17 mouse cellular contexts compared by ENCODE assay signal in genomic region chrX:114816267-114816666, GRCm38 (mm10).
DNase-seq lines count a peak whose midpoint lies in the region; ATAC-seq and TF ChIP-seq lines count a peak whose summit lies in the region.
"Had no signal": no experiment of that assay in that cellular context is flagged by ENCODE, and none has a peak within 500 bp of the region (broad histone marks: within the 10 kb centered on the region; RNA-seq: fewer than 3 reads in every experiment).

No protein-coding gene starts in this region.

- H3K9me3 ChIP-seq in heart, embryonic 10.5 days = no peaks in the 10 kb centered on the region
- no peaks in the 10 kb centered on the region for H3K9me3 ChIP-seq in kidney, postnatal 0 days (replicated peaks; ENCODE audit: low read length)
- no peaks in the 10 kb centered on the region for H3K9me3 ChIP-seq in limb, embryonic 11.5 days (ENCODE audit: control insufficient read depth, low read length)
- H3K9me3 ChIP-seq: embryonic facial prominence, embryonic 12.5 days; forebrain, embryonic 12.5 days; limb, embryonic 15.5 days had no signal

- no peaks in the 10 kb centered on the region for H3K27me3 ChIP-seq in heart, embryonic 10.5 days (ENCODE audit: insufficient read depth, poor library complexity, severe bottlenecking)
- no peaks in the 10 kb centered on the region for H3K27me3 ChIP-seq in kidney, postnatal 0 days (ENCODE audit: insufficient read depth, low read length)
- no peaks in the 10 kb centered on the region for H3K27me3 ChIP-seq in limb, embryonic 11.5 days (ENCODE audit: control insufficient read depth, insufficient read depth, low read length)
- H3K27me3 ChIP-seq: embryonic facial prominence, embryonic 12.5 days; forebrain, embryonic 12.5 days; limb, embryonic 15.5 days had no signal

- DNase-seq in heart, adult 11 months = peak; percentile 93
- DNase-seq in heart, embryonic 10.5 days (ENCODE audit: low spot score) = no peak
- peak; percentile 31 for DNase-seq in kidney, postnatal 0 days (ENCODE audit: low spot score)
- no peak for DNase-seq in kidney, postnatal 14 days
- DNase-seq in embryo, embryonic 10 days (ENCODE audit: low spot score) = peak; percentile 65
- peak; percentile 61 for DNase-seq in limb, embryonic 11.5 days (ENCODE audit: low spot score)
- no peak for DNase-seq in frontal cortex, postnatal 36 days (ENCODE audit: low spot score in 2 of 2)
- DNase-seq in layer of hippocampus, adult 9-10 months (ENCODE audit: low spot score) = no peak
- DNase-seq: adrenal gland, postnatal 25 days; gastrocnemius, postnatal 10 days; layer of hippocampus, postnatal 36 days; lung, adult 2 months had no signal

- no peaks in the 10 kb centered on the region for H3K4me1 ChIP-seq in heart, embryonic 10.5 days
- H3K4me1 ChIP-seq in kidney, postnatal 0 days (replicated peaks; ENCODE audit: insufficient read depth, low read length) = no peaks in the 10 kb centered on the region
- no peaks in the 10 kb centered on the region for H3K4me1 ChIP-seq in limb, embryonic 11.5 days (ENCODE audit: control insufficient read depth, insufficient read depth, low read length)
- H3K4me1 ChIP-seq: embryonic facial prominence, embryonic 12.5 days; forebrain, embryonic 12.5 days; limb, embryonic 15.5 days had no signal

- H3K4me3 ChIP-seq in heart, embryonic 10.5 days = no peak overlapping the region
- no peak overlapping the region for H3K4me3 ChIP-seq in kidney, postnatal 0 days (replicated peaks; ENCODE audit: low read depth, low read length)
- no peak overlapping the region for H3K4me3 ChIP-seq in limb, embryonic 11.5 days (ENCODE audit: low read depth, low read length)
- H3K4me3 ChIP-seq: embryonic facial prominence, embryonic 12.5 days; forebrain, embryonic 12.5 days; limb, embryonic 15.5 days; myocyte had no signal

- no peak for TF ChIP-seq CTCF in kidney, postnatal 0 days (IDR thresholded peaks at IDR 0.05; ENCODE audit: low read depth)

- no peaks in the 10 kb centered on the region for H3K36me3 ChIP-seq in heart, embryonic 10.5 days
- H3K36me3 ChIP-seq in kidney, postnatal 0 days (ENCODE audit: insufficient read depth, low read length) = no peaks in the 10 kb centered on the region
- H3K36me3 ChIP-seq in limb, embryonic 11.5 days (ENCODE audit: control insufficient read depth, insufficient read depth, low read length) = no peaks in the 10 kb centered on the region
- H3K36me3 ChIP-seq: embryonic facial prominence, embryonic 12.5 days; forebrain, embryonic 12.5 days; limb, embryonic 15.5 days had no signal

- no peak overlapping the region for H3K27ac ChIP-seq in heart, embryonic 10.5 days
- H3K27ac ChIP-seq in kidney, postnatal 0 days = no peak overlapping the region
- peak overlapping the region; percentile 21; the same call in 1 of the 2 replicates for H3K27ac ChIP-seq in limb, embryonic 11.5 days (replicated peaks; ENCODE audit: low read depth, low read length)
- H3K27ac ChIP-seq: embryonic facial prominence, embryonic 12.5 days; forebrain, embryonic 12.5 days; limb, embryonic 15.5 days had no signal

- 35% methylated on average over 4 of the region's 4 CpGs for WGBS in heart, embryonic 10.5 days
- WGBS in kidney, postnatal 0 days = 43% methylated on average over 4 of the region's 4 CpGs
- 26% methylated on average over 4 of the region's 4 CpGs for WGBS in limb, embryonic 11.5 days

- H3K9ac ChIP-seq in kidney, postnatal 0 days (ENCODE audit: low read depth, low read length) = no peak overlapping the region
- H3K9ac ChIP-seq in limb, embryonic 11.5 days (ENCODE audit: low read length) = no peak overlapping the region
- H3K9ac ChIP-seq: embryonic facial prominence, embryonic 12.5 days; forebrain, embryonic 12.5 days; limb, embryonic 15.5 days had no signal

- no peak for ATAC-seq in kidney, postnatal 0 days (replicated peaks; ENCODE audit: low FRiP score, low read depth)
- ATAC-seq in limb, embryonic 11.5 days (ENCODE audit: insufficient number of reproducible peaks, low FRiP score, low TSS enrichment, low read depth) = peak; percentile 68; the same call in 1 of the 2 replicates
- ATAC-seq: intestine, postnatal 0 days had no signal

- no peak overlapping the region for H3K4me2 ChIP-seq in kidney, postnatal 0 days (ENCODE audit: low read length)
- H3K4me2 ChIP-seq in limb, embryonic 11.5 days (ENCODE audit: low read depth, severe bottlenecking) = no peak overlapping the region
- H3K4me2 ChIP-seq: embryonic facial prominence, embryonic 12.5 days; forebrain, embryonic 12.5 days; limb, embryonic 15.5 days had no signal

Comparison
In these comparisons a context has a peak if more than half of its experiments do, and no peak if none do; other contexts are left out.
1. DNase-seq: peak in heart, adult 11 months (single experiment), kidney, postnatal 0 days (single experiment), embryo, embryonic 10 days (single experiment) and limb, embryonic 11.5 days (single experiment); none in heart, embryonic 10.5 days (single experiment), kidney, postnatal 14 days (single experiment), frontal cortex, postnatal 36 days (0 of 2) and layer of hippocampus, adult 9-10 months (single experiment).